Mouse (Mus musculus) bone marrow, adult 2 months (tissue): ENCODE results near the gene Grik1.

Experiments
- CTCF ChIP-seq: fragments of 200-500 bp; IDR thresholded peaks from 2 replicates; pipeline ENCODE4 v1.5.1; 2011; ENCODE audit warnings: low read length, control low read depth; ENCODE audit not compliant: control insufficient read depth, insufficient read depth
- POLR2A ChIP-seq: fragments of 200-500 bp; IDR thresholded peaks from 2 replicates; pipeline ENCODE4 v1.6.1; 2011; ENCODE audit warnings: low read depth, mild to moderate bottlenecking, control low read depth, low read length, borderline replicate concordance; ENCODE audit not compliant: control insufficient read depth

GRCm38 (mm10) chr16:87973394-87974075, 316.5 kb downstream of the Grik1 start:
- TF ChIP-seq CTCF = no peak
- TF ChIP-seq POLR2A = no peak
